Mouse (Mus musculus): Measurements from ENCODE around the gene Cfh. TPM values are rescaled to one million over a fixed set of nuclear protein-coding genes. Genes with fewer than 3 reads are reported as not detected.
"Not testable (repeated sequence)": the region's sequence is repeated elsewhere in the genome, so short reads cannot be mapped to it uniquely, and the experiment has no call there.

The Cfh gene
- 10 to 100 TPM; 13.2 to 15.3 TPM for total RNA-seq (2021)

GRCm38 (mm10) chr1:140183664-140184063 is at the start of gene Cfh:
Gene Cfh (minus strand): TSS chr1:140183764.
- not testable (repeated sequence) for DNase-seq (ENCODE audit: extremely low spot score in 1 of 2, low spot score in 1 of 2)

- DNase-seq (ENCODE audit: extremely low spot score in 1 of 2, low spot score in 1 of 2), result no peak
Observed at GRCm38 (mm10) chr1:140226673-140227072, 43.1 kb upstream of the Cfh start.

GRCm38 (mm10) chr1:140225221-140225620 is 41.7 kb upstream of the Cfh start:
- no peak for DNase-seq (ENCODE audit: extremely low spot score in 1 of 2, low spot score in 1 of 2)

GRCm38 (mm10) chr1:140205329-140205728 is 21.8 kb upstream of the Cfh start:
- no peak for DNase-seq (ENCODE audit: extremely low spot score in 1 of 2, low spot score in 1 of 2)

GRCm38 (mm10) chr1:140188500-140188899 is 4.9 kb upstream of the Cfh start:
- not testable (repeated sequence) for DNase-seq (ENCODE audit: extremely low spot score in 1 of 2, low spot score in 1 of 2)

- no peak for DNase-seq (ENCODE audit: extremely low spot score in 1 of 2, low spot score in 1 of 2)
Observed at GRCm38 (mm10) chr1:140183208-140183607, 356 bp downstream of the Cfh start.

- DNase-seq (ENCODE audit: extremely low spot score in 1 of 2, low spot score in 1 of 2), result no peak
Observed at GRCm38 (mm10) chr1:140180125-140180524, 3.4 kb downstream of the Cfh start.

GRCm38 (mm10) chr1:140175442-140175841 is 8.1 kb downstream of the Cfh start:
- no peak for DNase-seq (ENCODE audit: extremely low spot score in 1 of 2, low spot score in 1 of 2)

GRCm38 (mm10) chr1:140171581-140172154 is 11.9 kb downstream of the Cfh start:
- DNase-seq (ENCODE audit: extremely low spot score in 1 of 2, low spot score in 1 of 2), result no peak

GRCm38 (mm10) chr1:140158970-140159369 is 24.6 kb downstream of the Cfh start:
- DNase-seq (ENCODE audit: extremely low spot score in 1 of 2, low spot score in 1 of 2), result no peak

GRCm38 (mm10) chr1:140069471-140069870 is 114.1 kb downstream of the Cfh start:
- DNase-seq (ENCODE audit: extremely low spot score in 1 of 2, low spot score in 1 of 2), result no peak

Other genes with a start within 250 kb of the Cfh start
- gene Kcnt2, start 62.4 kb upstream of the Cfh start, total RNA-seq (2021), result 10 to 100 TPM; 31.3 to 33.7 TPM

Measured in layer of hippocampus, postnatal 25 days (tissue).